Mouse (Mus musculus): ENCODE results near the gene Hoxc6. TPM values are rescaled to one million over a fixed set of nuclear protein-coding genes. Genes with fewer than 3 reads are reported as not detected.

Gene Hoxc6
- polyA plus RNA-seq, 1 experiment from 2014 or later: not detected

GRCm38 (mm10) chr15:103039609-103040008, 41.6 kb downstream of the Hoxc6 start:
- ATAC-seq (ENCODE audit: low FRiP score): no peak
- no peak overlapping the region for H3K4me3 ChIP-seq (replicated peaks)
- 2% methylated on average over 3 of the region's 3 CpGs for WGBS
- no peak overlapping the region for H3K27ac ChIP-seq
- no peaks in the 10 kb centered on the region for H3K36me3 ChIP-seq (replicated peaks)
- peaks cover 100% of the 10 kb centered on the region for H3K27me3 ChIP-seq
- no peaks in the 10 kb centered on the region for H3K9me3 ChIP-seq
- H3K4me2 ChIP-seq: no peak overlapping the region
- H3K4me1 ChIP-seq: no peaks in the 10 kb centered on the region
- no peak overlapping the region for H3K9ac ChIP-seq

- H3K4me1 ChIP-seq: no peaks in the 10 kb centered on the region
- peaks cover 98% of the 10 kb centered on the region for H3K27me3 ChIP-seq
- no peak overlapping the region for H3K4me3 ChIP-seq (replicated peaks)
- no peaks in the 10 kb centered on the region for H3K9me3 ChIP-seq
- WGBS: 2% methylated on average over 12 of the region's 12 CpGs
- H3K9ac ChIP-seq: no peak overlapping the region
- no peak for ATAC-seq (ENCODE audit: low FRiP score)
- H3K36me3 ChIP-seq (replicated peaks): no peaks in the 10 kb centered on the region
- no peak overlapping the region for H3K27ac ChIP-seq
- no peak overlapping the region for H3K4me2 ChIP-seq
Measured at GRCm38 (mm10) chr15:103040601-103041000, 42.5 kb downstream of the Hoxc6 start.

GRCm38 (mm10) chr15:103041613-103042012, 43.6 kb downstream of the Hoxc6 start:
- H3K4me2 ChIP-seq: no peak overlapping the region
- no peaks in the 10 kb centered on the region for H3K9me3 ChIP-seq
- WGBS: 4% methylated on average over 5 of the region's 5 CpGs
- no peak overlapping the region for H3K9ac ChIP-seq
- H3K4me1 ChIP-seq: no peaks in the 10 kb centered on the region
- no peak for ATAC-seq (ENCODE audit: low FRiP score)
- H3K27ac ChIP-seq: no peak overlapping the region
- peaks cover 98% of the 10 kb centered on the region for H3K27me3 ChIP-seq
- no peak overlapping the region for H3K4me3 ChIP-seq (replicated peaks)
- no peaks in the 10 kb centered on the region for H3K36me3 ChIP-seq (replicated peaks)

- H3K36me3 ChIP-seq (replicated peaks): no peaks in the 10 kb centered on the region
- H3K9ac ChIP-seq: no peak overlapping the region
- no peak overlapping the region for H3K4me3 ChIP-seq (replicated peaks)
- H3K27me3 ChIP-seq: peaks cover 96% of the 10 kb centered on the region
- no peaks in the 10 kb centered on the region for H3K4me1 ChIP-seq
- WGBS: 0% methylated on average over 1 of the region's 1 CpGs
- no peak overlapping the region for H3K27ac ChIP-seq
- no peak overlapping the region for H3K4me2 ChIP-seq
- no peak for ATAC-seq (ENCODE audit: low FRiP score)
- H3K9me3 ChIP-seq: no peaks in the 10 kb centered on the region
Measured at GRCm38 (mm10) chr15:103042209-103042608, 44.2 kb downstream of the Hoxc6 start.

- no peaks in the 10 kb centered on the region for H3K9me3 ChIP-seq
- no peak overlapping the region for H3K4me3 ChIP-seq (replicated peaks)
- no peak overlapping the region for H3K4me2 ChIP-seq
- H3K4me1 ChIP-seq: no peaks in the 10 kb centered on the region
- peaks cover 91% of the 10 kb centered on the region for H3K27me3 ChIP-seq
- ATAC-seq (ENCODE audit: low FRiP score): no peak
- no peak overlapping the region for H3K27ac ChIP-seq
- H3K36me3 ChIP-seq (replicated peaks): no peaks in the 10 kb centered on the region
- 74% methylated on average over 2 of the region's 2 CpGs for WGBS
- no peak overlapping the region for H3K9ac ChIP-seq
Measured at GRCm38 (mm10) chr15:103051670-103052069, 53.6 kb downstream of the Hoxc6 start.

- Histone ChIP-seq H3K4me2 (no peak overlapping the region), H3K4me3 (replicated peaks) (no peak overlapping the region), H3K27ac (no peak overlapping the region), H3K9me3 (no peaks in the 10 kb centered on the region), H3K4me1 (no peaks in the 10 kb centered on the region), H3K9ac (no peak overlapping the region), H3K27me3 (peaks cover 90% of the 10 kb centered on the region), H3K36me3 (replicated peaks) (no peaks in the 10 kb centered on the region)
- ATAC-seq (ENCODE audit: low FRiP score): no peak
Measured at GRCm38 (mm10) chr15:103053210-103053609, 55.2 kb downstream of the Hoxc6 start.

GRCm38 (mm10) chr15:103056396-103056795, 58.3 kb downstream of the Hoxc6 start:
- Histone ChIP-seq H3K4me1 (no peaks in the 10 kb centered on the region), H3K27ac (no peak overlapping the region), H3K4me3 (replicated peaks) (no peak overlapping the region), H3K27me3 (peaks cover 90% of the 10 kb centered on the region), H3K9me3 (no peaks in the 10 kb centered on the region), H3K4me2 (no peak overlapping the region), H3K9ac (no peak overlapping the region), H3K36me3 (replicated peaks) (no peaks in the 10 kb centered on the region)
- no peak for ATAC-seq (ENCODE audit: low FRiP score)
- 39% methylated on average over 2 of the region's 2 CpGs for WGBS

- Histone ChIP-seq H3K4me2 (no peak overlapping the region), H3K9ac (no peak overlapping the region), H3K27ac (no peak overlapping the region), H3K4me3 (replicated peaks) (no peak overlapping the region), H3K9me3 (no peaks in the 10 kb centered on the region), H3K4me1 (no peaks in the 10 kb centered on the region), H3K27me3 (peaks cover 97% of the 10 kb centered on the region), H3K36me3 (replicated peaks) (no peaks in the 10 kb centered on the region)
- WGBS: under 1% methylated on average over 12 of the region's 12 CpGs
- ATAC-seq (ENCODE audit: low FRiP score): no peak
Measured at GRCm38 (mm10) chr15:103058715-103059114, 60.7 kb downstream of the Hoxc6 start.

- Histone ChIP-seq H3K4me3 (replicated peaks) (no peak overlapping the region), H3K27me3 (peaks cover 97% of the 10 kb centered on the region), H3K36me3 (replicated peaks) (no peaks in the 10 kb centered on the region), H3K4me2 (no peak overlapping the region), H3K27ac (no peak overlapping the region), H3K9me3 (no peaks in the 10 kb centered on the region), H3K9ac (no peak overlapping the region), H3K4me1 (no peaks in the 10 kb centered on the region)
- under 1% methylated on average over 21 of the region's 21 CpGs for WGBS
- no peak for ATAC-seq (ENCODE audit: low FRiP score)
Measured at GRCm38 (mm10) chr15:103059393-103059992, 61.4 kb downstream of the Hoxc6 start.

- no peaks in the 10 kb centered on the region for H3K36me3 ChIP-seq (replicated peaks)
- no peak overlapping the region for H3K27ac ChIP-seq
- no peak for ATAC-seq (ENCODE audit: low FRiP score)
- H3K9ac ChIP-seq: no peak overlapping the region
- H3K27me3 ChIP-seq: peaks cover 97% of the 10 kb centered on the region
- H3K4me2 ChIP-seq: no peak overlapping the region
- WGBS: 9% methylated on average over 11 of the region's 11 CpGs
- no peak overlapping the region for H3K4me3 ChIP-seq (replicated peaks)
- no peaks in the 10 kb centered on the region for H3K4me1 ChIP-seq
- no peaks in the 10 kb centered on the region for H3K9me3 ChIP-seq
Measured at GRCm38 (mm10) chr15:103060021-103060340, 61.9 kb downstream of the Hoxc6 start.

- ATAC-seq (ENCODE audit: low FRiP score): no peak
- Histone ChIP-seq H3K9me3 (no peaks in the 10 kb centered on the region), H3K27me3 (peaks cover 97% of the 10 kb centered on the region), H3K4me3 (replicated peaks) (no peak overlapping the region), H3K27ac (no peak overlapping the region), H3K9ac (no peak overlapping the region), H3K4me1 (no peaks in the 10 kb centered on the region), H3K4me2 (no peak overlapping the region), H3K36me3 (replicated peaks) (no peaks in the 10 kb centered on the region)
- under 1% methylated on average over 36 of the region's 36 CpGs for WGBS
Measured at GRCm38 (mm10) chr15:103060341-103061130, 62.5 kb downstream of the Hoxc6 start.

GRCm38 (mm10) chr15:103061131-103061825, 63.2 kb downstream of the Hoxc6 start:
- H3K27ac ChIP-seq: no peak overlapping the region
- peaks cover 97% of the 10 kb centered on the region for H3K27me3 ChIP-seq
- H3K4me3 ChIP-seq (replicated peaks): no peak overlapping the region
- no peaks in the 10 kb centered on the region for H3K9me3 ChIP-seq
- H3K36me3 ChIP-seq (replicated peaks): no peaks in the 10 kb centered on the region
- H3K9ac ChIP-seq: no peak overlapping the region
- no peak overlapping the region for H3K4me2 ChIP-seq
- H3K4me1 ChIP-seq: no peaks in the 10 kb centered on the region
- no peak for ATAC-seq (ENCODE audit: low FRiP score)
- WGBS: under 1% methylated on average over 30 of the region's 30 CpGs
